Mouse (Mus musculus) liver, embryonic 14.5 days (tissue): ENCODE results near the gene Abhd2. TPM values are rescaled to one million over a fixed set of nuclear protein-coding genes. Genes with fewer than 3 reads are reported as not detected.

ENCODE experiments used
- ATAC-seq: fragments of 200-750 bp; cut with Nextera tagmentation; 2 replicates; pipeline ENCODE4 v1.8.0; 2017; ENCODE audit warnings: moderate number of reproducible peaks, mild to moderate bottlenecking, moderate library complexity; ENCODE audit not compliant: insufficient read depth
- DNase-seq, 3 experiments: peaks; one replicate each; pipeline ENCODE4 v3.0.0-alpha.2; 2012 to 2013; ENCODE audit warnings: low read depth in 3 of 3, low spot score in 3 of 3
- H3K27ac ChIP-seq: fragments of 300-500 bp; sonication (generic); 2 replicates; pipeline ENCODE4 v1.5.1; 2014; ENCODE audit warnings: moderate library complexity, mild to moderate bottlenecking, control low read depth, inconsistent platforms
- H3K27me3 ChIP-seq: fragments of 300-500 bp; sonication (generic); 2 replicates; pipeline ENCODE4 v1.6.1; 2014; ENCODE audit warnings: mild to moderate bottlenecking, low read length, moderate library complexity; ENCODE audit not compliant: control insufficient read depth, insufficient read depth
- H3K36me3 ChIP-seq: fragments of 300-500 bp; sonication (generic); replicated peaks from 2 replicates; pipeline ENCODE4 v1.6.1; 2014; ENCODE audit warnings: low read depth; ENCODE audit not compliant: control insufficient read depth, insufficient read depth
- H3K4me1 ChIP-seq, 2 experiments: fragments of 200-500 bp in 1 of 2; fragments of 300-500 bp in 1 of 2; sonication (generic) in 1 of 2; replicated peaks; 2 replicates each; pipeline ENCODE4 v1.6.1; 2012 to 2014; ENCODE audit warnings: antibody characterized with exemption in 1 of 2, inconsistent platforms in 1 of 2, low read length in 1 of 2; ENCODE audit not compliant: control insufficient read depth in 2 of 2, insufficient read depth in 2 of 2
- H3K4me2 ChIP-seq: fragments of 300-500 bp; sonication (generic); 2 replicates; pipeline ENCODE4 v1.6.1; 2014; ENCODE audit warnings: low read depth, mild to moderate bottlenecking, control low read depth, moderate library complexity
- H3K4me3 ChIP-seq, 2 experiments: fragments of 200-500 bp in 1 of 2; fragments of 300-500 bp in 1 of 2; sonication (generic) in 1 of 2; 2 replicates each; pipeline ENCODE4 v1.5.1; 2012 to 2014; ENCODE audit warnings: low read depth in 2 of 2, low read length in 2 of 2, mild to moderate bottlenecking in 2 of 2, control low read depth in 1 of 2, inconsistent platforms in 1 of 2, moderate library complexity in 1 of 2; ENCODE audit not compliant: insufficient read depth in 1 of 2
- H3K9ac ChIP-seq: fragments of 300-500 bp; sonication (generic); replicated peaks from 2 replicates; pipeline ENCODE4 v1.6.1; 2014; ENCODE audit warnings: mild to moderate bottlenecking, control low read depth, moderate library complexity
- H3K9me3 ChIP-seq: fragments of 300-500 bp; sonication (generic); 2 replicates; pipeline ENCODE4 v1.6.1; 2016; ENCODE audit warnings: low read length, mixed read lengths; ENCODE audit not compliant: control insufficient read depth
- CTCF ChIP-seq: IDR thresholded peaks from 2 replicates; pipeline ENCODE4 v1.5.1; 2016; ENCODE audit warnings: antibody characterized with exemption, low read depth, control low read depth
- EP300 ChIP-seq: IDR thresholded peaks from 2 replicates; pipeline ENCODE4 v1.6.1; 2016; ENCODE audit warnings: antibody characterized with exemption, low read depth
- WGBS: fragments of 180-500 bp; shearing (Covaris S2); extraction: QIAGEN DNeasy Blood & Tissue Kit; methylation state at CpG from one replicate; pipeline ENCODE4 v1.1.7; 2014; ENCODE audit not compliant: insufficient replicate concordance; 5-methylcytosine and 5-hydroxymethylcytosine counted together
- polyA plus RNA-seq, 2 experiments: library from polyadenylated mRNA; depleted of rRNA in 1 of 2; stranded (reverse) in 1 of 2; unstranded in 1 of 2; fragments of >200 nt; fragmentation: Nextera tagmentation in 1 of 2; extraction: Ambion mirVana in 1 of 2; gene quantifications; 2 replicates each; pipeline versions ENCODE4 v1.2.1 to v1.2.3; 2012 to 2014

The Abhd2 gene
- polyA plus RNA-seq, 2 experiments = 5.6 to 11.4 TPM

- H3K9me3 ChIP-seq = no peaks in the 10 kb centered on the region
- no peak for DNase-seq
These were observed 43.2 kb downstream of the Abhd2 start for GRCm38 (mm10) chr7:79316069-79316695.

GRCm38 (mm10) chr7:79317576-79317975 is 44.6 kb downstream of the Abhd2 start:
- Histone ChIP-seq H3K27ac (no peak overlapping the region), H3K36me3 (no peaks in the 10 kb centered on the region), H3K4me3 (no peak overlapping the region), H3K4me2 (no peak overlapping the region), H3K27me3 (no peaks in the 10 kb centered on the region), H3K4me1 (peaks cover 18 to 37% of the 10 kb centered on the region in 2 experiments), H3K9ac (no peak overlapping the region), H3K9me3 (no peaks in the 10 kb centered on the region)
- TF ChIP-seq EP300 (no peak), CTCF (no peak)
- WGBS = 61% methylated on average over 7 of the region's 7 CpGs
- DNase-seq (no peak), ATAC-seq (no peak)

More at GRCm38 (mm10) chr7:79316069-79316695, 43.2 kb downstream of the Abhd2 start:
- H3K4me2 ChIP-seq = no peak overlapping the region
- peaks cover 20 to 47% of the 10 kb centered on the region in 2 experiments for H3K4me1 ChIP-seq
- no peaks in the 10 kb centered on the region for H3K27me3 ChIP-seq
- no peak overlapping the region for H3K27ac ChIP-seq
- H3K9ac ChIP-seq = no peak overlapping the region
- no peak for TF ChIP-seq CTCF
- TF ChIP-seq EP300 = no peak
- WGBS = 62% methylated on average over 10 of the region's 10 CpGs
- no peak overlapping the region for H3K4me3 ChIP-seq
- no peak for ATAC-seq
- no peaks in the 10 kb centered on the region for H3K36me3 ChIP-seq

GRCm38 (mm10) chr7:79318110-79318801 is 45.3 kb downstream of the Abhd2 start:
- Histone ChIP-seq H3K27ac (no peak overlapping the region), H3K9me3 (no peaks in the 10 kb centered on the region), H3K4me3 (no peak overlapping the region), H3K9ac (no peak overlapping the region), H3K36me3 (peaks cover under 1% of the 10 kb centered on the region; the same call in 1 of the 2 replicates), H3K4me2 (no peak overlapping the region), H3K4me1 (peaks cover 14 to 32% of the 10 kb centered on the region in 2 experiments), H3K27me3 (no peaks in the 10 kb centered on the region)
- TF ChIP-seq CTCF (no peak), EP300 (no peak)
- DNase-seq (no peak), ATAC-seq (no peak)
- WGBS = 16% methylated on average over 13 of the region's 13 CpGs

- no peak for DNase-seq
- Histone ChIP-seq H3K36me3 (peaks cover 45% of the 10 kb centered on the region), H3K4me3 (no peak overlapping the region), H3K27me3 (no peaks in the 10 kb centered on the region), H3K9ac (no peak overlapping the region), H3K4me2 (no peak overlapping the region), H3K27ac (no peak overlapping the region), H3K9me3 (no peaks in the 10 kb centered on the region), H3K4me1 (no peaks in the 10 kb centered on the region)
- no peak for TF ChIP-seq CTCF
- ATAC-seq = no peak
- WGBS = 81% methylated on average over 8 of the region's 8 CpGs
These were observed 50.9 kb downstream of the Abhd2 start for GRCm38 (mm10) chr7:79323855-79324254.

GRCm38 (mm10) chr7:79328769-79329168 is 55.8 kb downstream of the Abhd2 start:
- Histone ChIP-seq H3K27ac (no peak overlapping the region), H3K9ac (no peak overlapping the region), H3K9me3 (no peaks in the 10 kb centered on the region), H3K4me1 (no peaks in the 10 kb centered on the region), H3K36me3 (peaks cover 47% of the 10 kb centered on the region), H3K4me3 (no peak overlapping the region), H3K27me3 (no peaks in the 10 kb centered on the region), H3K4me2 (no peak overlapping the region)
- TF ChIP-seq CTCF (no peak), EP300 (no peak)
- no peak for ATAC-seq
- WGBS = 88% methylated on average over 5 of the region's 5 CpGs
- DNase-seq = no peak
